Mouse (Mus musculus): Measurements from ENCODE around the gene Lrrc28.
"Not testable (repeated sequence)": the region's sequence is repeated elsewhere in the genome, so short reads cannot be mapped to it uniquely, and the experiment has no call there.

The Lrrc28 gene

GRCm38 (mm10) chr7:67535941-67536340 lies 109.1 kb downstream of the Lrrc28 start:
- DNase-seq (ENCODE audit: extremely low read depth, low read depth, low spot score): no peak

- DNase-seq (ENCODE audit: extremely low read depth, low read depth, low spot score): no peak
Observed at GRCm38 (mm10) chr7:67530981-67531380, 114.1 kb downstream of the Lrrc28 start.

- DNase-seq (ENCODE audit: extremely low read depth, low read depth, low spot score): no peak
Observed at GRCm38 (mm10) chr7:67529381-67529780, 115.7 kb downstream of the Lrrc28 start.

GRCm38 (mm10) chr7:67528821-67529221 lies 116.2 kb downstream of the Lrrc28 start:
- no peak for DNase-seq (ENCODE audit: extremely low read depth, low read depth, low spot score)

GRCm38 (mm10) chr7:67528063-67528811 lies 116.8 kb downstream of the Lrrc28 start:
- no peak for DNase-seq (ENCODE audit: extremely low read depth, low read depth, low spot score)

- no peak for DNase-seq (ENCODE audit: extremely low read depth, low read depth, low spot score)
Observed at GRCm38 (mm10) chr7:67525886-67526580, 119.0 kb downstream of the Lrrc28 start.

GRCm38 (mm10) chr7:67524069-67524468 lies 121.0 kb downstream of the Lrrc28 start:
- not testable (repeated sequence) for DNase-seq (ENCODE audit: extremely low read depth, low read depth, low spot score)

- no peak for DNase-seq (ENCODE audit: extremely low read depth, low read depth, low spot score)
Observed at GRCm38 (mm10) chr7:67523400-67523799, 121.7 kb downstream of the Lrrc28 start.

GRCm38 (mm10) chr7:67521731-67522130 lies 123.3 kb downstream of the Lrrc28 start:
- DNase-seq (ENCODE audit: extremely low read depth, low read depth, low spot score): not testable (repeated sequence)

- DNase-seq (ENCODE audit: extremely low read depth, low read depth, low spot score): no peak
Observed at GRCm38 (mm10) chr7:67520959-67521358, 124.1 kb downstream of the Lrrc28 start.

- DNase-seq (ENCODE audit: extremely low read depth, low read depth, low spot score): no peak
Observed at GRCm38 (mm10) chr7:67520001-67520400, 125.1 kb downstream of the Lrrc28 start.

GRCm38 (mm10) chr7:67515621-67516020 lies 129.4 kb downstream of the Lrrc28 start:
- DNase-seq (ENCODE audit: extremely low read depth, low read depth, low spot score): no peak

GRCm38 (mm10) chr7:67514893-67515292 lies 130.2 kb downstream of the Lrrc28 start:
- no peak for DNase-seq (ENCODE audit: extremely low read depth, low read depth, low spot score)

GRCm38 (mm10) chr7:67514380-67514779 lies 130.7 kb downstream of the Lrrc28 start:
- DNase-seq (ENCODE audit: extremely low read depth, low read depth, low spot score): no peak

- no peak for DNase-seq (ENCODE audit: extremely low read depth, low read depth, low spot score)
Observed at GRCm38 (mm10) chr7:67513656-67514055, 131.4 kb downstream of the Lrrc28 start.

GRCm38 (mm10) chr7:67511606-67512005 lies 133.5 kb downstream of the Lrrc28 start:
- DNase-seq (ENCODE audit: extremely low read depth, low read depth, low spot score): no peak

- no peak for DNase-seq (ENCODE audit: extremely low read depth, low read depth, low spot score)
Observed at GRCm38 (mm10) chr7:67503281-67504010, 141.6 kb downstream of the Lrrc28 start.

GRCm38 (mm10) chr7:67502631-67503030 lies 142.4 kb downstream of the Lrrc28 start:
- DNase-seq (ENCODE audit: extremely low read depth, low read depth, low spot score): no peak

- DNase-seq (ENCODE audit: extremely low read depth, low read depth, low spot score): no peak
Observed at GRCm38 (mm10) chr7:67500878-67501277, 144.2 kb downstream of the Lrrc28 start.

- no peak for DNase-seq (ENCODE audit: extremely low read depth, low read depth, low spot score)
Observed at GRCm38 (mm10) chr7:67500076-67500828, 144.8 kb downstream of the Lrrc28 start.

- DNase-seq (ENCODE audit: extremely low read depth, low read depth, low spot score): no peak
Observed at GRCm38 (mm10) chr7:67499516-67499915, 145.6 kb downstream of the Lrrc28 start.

Measured in fat pad, adult 2 months (tissue).